Mouse (Mus musculus) ovary, postnatal 36 days (tissue): ENCODE data around the gene Chrna1.

Source experiments
- DNase-seq: peaks from one replicate; pipeline ENCODE4 v3.0.0; 2022; ENCODE audit warnings: low spot score, mixed read lengths

Chrna1 gene

GRCm38 (mm10) chr2:73580166-73580565 is at the start of gene Chrna1:
Gene Chrna1 (minus strand): TSS chr2:73580338.
- DNase-seq, result no peak

- DNase-seq, result no peak
Measured at GRCm38 (mm10) chr2:73618486-73619052, 38.4 kb upstream of the Chrna1 start.

DNA sequence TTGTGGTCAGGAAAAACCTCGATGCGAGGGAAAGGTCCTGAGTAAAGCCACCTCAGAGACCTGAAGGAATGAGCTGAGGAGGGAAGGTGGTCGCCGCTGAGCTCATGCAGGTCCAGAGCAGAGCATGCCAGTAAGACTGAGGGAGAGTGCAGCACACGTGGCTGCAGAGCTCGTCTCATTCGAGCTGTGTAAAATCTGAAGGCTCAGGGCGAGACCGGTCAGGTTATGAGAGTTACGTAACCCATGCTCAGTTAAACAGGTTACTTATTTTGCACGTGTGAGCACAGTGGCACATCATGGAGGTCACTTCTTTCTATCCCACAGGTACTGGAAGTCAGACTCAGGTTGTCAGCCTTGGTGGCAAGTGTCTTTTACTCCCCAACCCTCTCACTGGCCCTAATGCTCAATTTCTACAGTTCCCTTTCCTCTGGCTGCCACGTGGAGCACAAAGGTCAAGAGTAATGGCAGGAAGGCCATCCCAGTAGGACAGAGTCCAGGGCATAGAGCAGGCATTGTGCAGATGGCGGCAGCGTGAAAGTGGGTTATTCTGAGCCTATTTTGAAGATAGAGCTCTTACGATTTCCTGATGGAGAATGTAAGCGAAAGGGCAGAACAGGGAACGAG is 36.4 kb upstream of the Chrna1 start:
- DNase-seq, result no peak

DNA sequence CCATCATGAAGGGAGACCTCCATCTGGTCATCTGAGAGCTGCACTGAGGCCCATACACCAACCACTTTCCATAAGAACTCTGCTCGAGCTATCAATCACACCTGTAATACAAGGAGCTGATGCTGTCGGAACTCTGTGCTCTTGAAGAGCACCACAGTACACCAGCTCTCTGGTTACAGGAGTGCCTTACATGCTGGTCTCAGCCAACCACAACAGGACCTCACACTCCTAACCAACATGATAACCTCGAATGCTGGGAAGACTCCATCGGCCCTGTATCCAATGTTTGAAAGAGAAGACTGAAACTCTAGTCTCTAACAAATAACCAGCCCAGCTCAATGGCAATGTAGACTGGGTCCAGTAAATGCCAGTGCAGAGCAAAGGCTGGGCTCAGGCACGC is 35.3 kb upstream of the Chrna1 start:
- no peak for DNase-seq

DNA sequence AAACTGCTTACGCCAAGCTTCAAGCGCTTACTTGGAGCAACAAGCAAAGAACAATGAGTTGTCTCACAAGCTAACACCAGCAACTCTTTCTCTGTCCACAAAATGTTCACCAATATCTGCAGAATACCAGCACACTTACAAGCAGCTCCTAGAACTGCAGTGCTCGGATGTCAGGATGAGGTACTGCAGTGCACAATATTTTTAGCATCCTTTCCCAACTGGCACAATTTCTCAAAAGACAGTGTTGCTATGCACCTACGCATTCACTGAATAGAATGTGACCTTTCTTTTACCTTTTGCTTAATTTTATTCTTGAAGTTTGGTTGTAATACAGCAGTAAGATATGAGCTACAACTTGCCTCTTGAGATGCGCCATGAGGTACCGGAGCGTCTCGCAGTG is 34.2 kb upstream of the Chrna1 start:
- DNase-seq, result no peak

DNA sequence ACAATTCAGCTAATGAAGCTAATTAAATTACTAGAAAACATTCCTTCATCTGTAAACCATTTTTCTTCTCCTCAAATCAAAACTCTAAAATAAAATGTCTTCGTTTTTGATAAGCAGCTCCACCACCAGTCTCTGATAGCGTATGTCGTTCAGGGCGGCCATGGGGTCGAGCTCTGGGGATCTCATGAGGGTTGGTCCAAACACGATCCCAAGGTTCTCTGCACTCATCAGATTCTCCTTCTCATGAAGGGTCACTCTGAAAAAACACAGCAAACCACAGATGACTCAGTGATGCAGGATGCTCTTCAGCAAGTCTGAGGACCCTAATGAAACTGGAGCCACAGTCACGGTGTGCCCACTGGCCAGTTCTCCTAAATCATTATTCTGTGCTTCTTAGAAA is 32.8 kb upstream of the Chrna1 start:
- no peak for DNase-seq

GRCm38 (mm10) chr2:73612367-73612914 is 32.3 kb upstream of the Chrna1 start:
- no peak for DNase-seq

DNA sequence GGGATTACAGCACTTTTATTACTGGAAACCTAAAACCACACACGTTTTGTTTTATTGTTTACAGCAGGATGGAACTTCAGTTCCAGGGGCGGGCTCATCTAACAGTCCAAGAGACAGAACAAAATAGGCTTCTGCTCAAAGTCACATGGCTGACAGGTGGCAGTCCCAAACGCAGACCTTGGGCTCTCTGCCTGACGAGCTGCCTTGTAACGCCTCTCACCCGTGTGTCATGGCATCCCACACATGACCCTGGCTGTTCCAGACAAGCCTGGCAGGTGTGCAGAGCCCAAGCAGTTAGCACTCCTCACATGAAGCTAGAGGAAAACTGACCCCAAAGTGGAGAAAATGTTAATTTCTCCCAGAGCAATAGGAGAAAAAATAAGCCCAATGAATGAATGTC is 31.7 kb upstream of the Chrna1 start:
- DNase-seq, result no peak

DNA sequence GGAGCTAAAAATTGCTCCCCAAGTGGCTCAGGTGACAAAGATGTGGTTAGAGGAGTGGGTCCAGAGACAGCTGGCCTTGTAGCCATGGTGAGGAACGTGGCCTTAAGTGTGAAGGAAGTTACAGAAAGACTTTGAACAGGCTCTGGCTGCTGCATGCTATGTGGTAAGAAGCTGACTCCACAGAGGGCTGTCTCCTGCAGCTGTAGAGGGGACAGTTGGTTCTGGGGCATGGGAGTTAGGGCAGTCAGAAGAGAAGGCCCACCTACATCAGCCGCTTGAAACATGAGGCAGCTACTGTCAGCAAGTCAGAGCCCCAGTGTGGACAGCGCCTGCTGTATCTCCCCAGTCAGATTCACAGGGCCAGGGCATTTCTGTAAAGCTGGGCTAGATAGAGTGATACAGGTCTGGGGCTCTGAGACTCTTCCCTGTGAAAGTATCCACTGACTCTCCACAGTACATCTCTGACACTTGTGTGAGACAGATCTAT is 29.6 kb upstream of the Chrna1 start:
- DNase-seq, result no peak

DNA sequence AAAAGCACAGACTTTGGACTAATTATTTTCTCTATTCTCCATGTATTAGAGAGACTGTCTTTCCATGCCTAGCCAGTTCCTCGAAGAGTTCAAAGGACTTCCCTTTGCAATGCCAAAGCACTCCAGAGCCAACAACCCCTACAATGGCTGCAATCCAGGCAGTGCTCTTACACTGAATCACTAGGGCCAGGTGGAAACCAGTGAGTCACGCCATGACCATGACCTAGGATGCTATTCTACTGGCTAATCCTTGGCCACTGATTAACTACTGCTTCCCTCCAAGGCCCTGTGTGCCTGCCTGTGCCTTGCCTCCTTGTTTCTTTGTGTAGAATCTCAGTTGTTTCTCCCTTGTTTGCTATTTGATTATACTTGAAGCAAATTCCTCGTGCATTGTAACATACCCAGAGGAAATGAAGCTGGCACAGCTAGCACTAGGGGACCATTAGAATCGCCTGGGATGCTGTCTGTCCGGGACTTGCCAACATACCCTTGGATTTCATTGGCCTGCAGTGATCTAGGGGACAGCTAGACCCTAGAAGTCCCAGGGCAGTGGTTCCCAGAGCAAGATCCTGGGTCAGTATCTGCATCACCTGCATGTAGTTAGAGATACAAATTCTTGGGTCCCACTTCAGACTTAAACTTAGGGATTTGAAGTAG is 29.1 kb upstream of the Chrna1 start:
- no peak for DNase-seq

GRCm38 (mm10) chr2:73608391-73608790 is 28.3 kb upstream of the Chrna1 start:
- DNase-seq, result no peak

GRCm38 (mm10) chr2:73607609-73608008 is 27.5 kb upstream of the Chrna1 start:
- no peak for DNase-seq

DNA sequence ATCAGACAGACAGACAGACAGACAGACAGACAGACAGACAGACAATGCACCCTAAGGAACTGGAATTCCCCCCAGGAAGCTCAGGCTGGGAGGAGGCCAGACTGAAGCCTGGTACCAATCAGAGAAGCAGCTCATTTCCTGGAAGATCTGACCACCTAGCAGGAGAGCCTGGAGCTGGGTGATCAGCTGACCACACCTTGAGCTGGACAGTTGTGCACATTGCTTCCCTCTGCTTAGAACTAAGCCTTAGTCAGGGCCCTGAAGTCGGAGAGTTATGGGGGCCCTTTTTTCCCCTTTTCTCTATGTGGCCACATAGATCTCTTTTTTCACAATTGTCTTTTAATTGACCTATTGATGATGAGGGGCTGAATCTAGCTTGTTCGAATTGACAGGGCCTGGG is 27.0 kb upstream of the Chrna1 start:
- no peak for DNase-seq

GRCm38 (mm10) chr2:73606616-73607015 is 26.5 kb upstream of the Chrna1 start:
- DNase-seq, result no peak

GRCm38 (mm10) chr2:73605077-73605476 is 24.9 kb upstream of the Chrna1 start:
- DNase-seq, result no peak

DNA sequence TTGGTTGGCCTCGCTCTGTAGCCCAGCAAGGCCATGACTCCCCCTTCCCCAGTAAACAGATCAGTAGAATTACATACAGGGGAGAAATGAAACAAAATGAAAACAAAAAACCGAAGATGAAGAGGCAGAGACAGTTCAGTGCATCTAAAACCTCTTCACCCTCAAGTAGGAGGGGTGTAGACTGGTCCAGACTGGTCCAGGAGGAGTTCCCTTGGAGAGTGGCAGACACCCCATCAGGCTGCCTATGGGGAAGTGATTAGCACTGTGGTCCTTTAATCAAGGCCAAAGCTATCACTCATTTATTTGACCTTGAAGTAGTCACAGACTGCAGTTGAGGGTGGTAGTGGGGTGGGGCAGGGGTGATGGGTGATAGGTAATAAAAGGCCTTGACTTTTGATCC is 24.4 kb upstream of the Chrna1 start:
- DNase-seq, result no peak

DNA sequence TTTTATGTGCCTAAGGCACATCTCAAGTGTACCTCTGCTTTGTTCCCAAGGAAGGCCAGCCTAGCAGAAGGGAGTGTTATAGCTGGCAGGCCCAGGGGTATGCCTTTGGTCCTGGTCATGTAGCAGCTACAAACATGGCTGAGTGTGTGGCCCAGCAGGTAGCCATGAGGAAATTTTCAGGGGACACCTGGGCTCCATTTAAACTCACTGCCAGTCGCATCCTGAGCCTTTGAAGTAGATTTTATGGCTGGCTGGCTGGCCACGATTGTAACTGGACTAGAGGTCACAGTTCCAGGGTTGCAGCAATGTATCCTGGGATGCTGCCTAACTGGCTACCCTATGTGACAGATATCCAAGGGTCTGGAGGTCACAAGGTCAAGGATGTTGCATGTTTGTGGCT is 20.5 kb upstream of the Chrna1 start:
- no peak for DNase-seq

DNA sequence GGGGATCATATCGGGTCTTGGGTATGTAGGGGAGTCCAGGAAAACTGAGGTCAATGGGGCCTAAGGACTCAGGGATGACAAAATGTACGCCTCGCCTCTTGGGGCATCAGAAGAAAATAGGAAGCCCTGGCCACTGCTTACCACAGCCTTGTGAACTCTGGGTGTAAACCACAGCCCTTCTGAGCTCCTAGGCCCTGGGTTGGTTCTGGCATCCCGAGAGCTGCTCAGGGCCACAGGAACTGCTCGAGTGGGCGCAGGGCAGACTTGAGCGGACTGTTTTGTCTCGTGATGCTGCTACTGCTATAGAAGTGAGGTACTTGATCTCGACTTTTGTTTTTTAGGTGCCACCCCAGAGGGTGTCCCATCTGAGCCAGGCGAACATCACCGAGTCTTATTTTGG is 17.6 kb upstream of the Chrna1 start:
- no peak for DNase-seq

DNA sequence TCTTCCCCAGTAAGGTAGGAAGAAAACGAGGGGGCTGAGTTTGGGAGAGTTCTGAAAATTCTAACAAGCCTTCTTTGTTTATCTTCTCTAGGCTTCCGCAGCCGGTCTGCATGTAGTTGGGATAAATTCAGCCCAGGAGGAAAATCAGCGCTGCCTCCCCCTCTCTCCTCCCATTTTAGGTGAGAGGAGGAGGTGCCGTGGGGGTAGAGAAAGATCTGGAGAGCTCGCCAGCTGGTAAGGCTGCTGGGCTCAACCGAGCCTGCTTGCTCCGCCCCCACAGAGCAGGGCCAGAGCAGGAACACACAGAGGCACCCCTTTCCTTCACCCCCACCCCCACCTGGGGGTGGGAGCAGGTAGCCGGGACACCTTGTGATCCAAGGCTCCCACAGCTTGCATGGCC is 16.6 kb upstream of the Chrna1 start:
- DNase-seq, result peak; percentile 41

GRCm38 (mm10) chr2:73596326-73596725 is 16.2 kb upstream of the Chrna1 start:
- no peak for DNase-seq

GRCm38 (mm10) chr2:73593101-73593439 is 12.9 kb upstream of the Chrna1 start:
- DNase-seq, result no peak

DNA sequence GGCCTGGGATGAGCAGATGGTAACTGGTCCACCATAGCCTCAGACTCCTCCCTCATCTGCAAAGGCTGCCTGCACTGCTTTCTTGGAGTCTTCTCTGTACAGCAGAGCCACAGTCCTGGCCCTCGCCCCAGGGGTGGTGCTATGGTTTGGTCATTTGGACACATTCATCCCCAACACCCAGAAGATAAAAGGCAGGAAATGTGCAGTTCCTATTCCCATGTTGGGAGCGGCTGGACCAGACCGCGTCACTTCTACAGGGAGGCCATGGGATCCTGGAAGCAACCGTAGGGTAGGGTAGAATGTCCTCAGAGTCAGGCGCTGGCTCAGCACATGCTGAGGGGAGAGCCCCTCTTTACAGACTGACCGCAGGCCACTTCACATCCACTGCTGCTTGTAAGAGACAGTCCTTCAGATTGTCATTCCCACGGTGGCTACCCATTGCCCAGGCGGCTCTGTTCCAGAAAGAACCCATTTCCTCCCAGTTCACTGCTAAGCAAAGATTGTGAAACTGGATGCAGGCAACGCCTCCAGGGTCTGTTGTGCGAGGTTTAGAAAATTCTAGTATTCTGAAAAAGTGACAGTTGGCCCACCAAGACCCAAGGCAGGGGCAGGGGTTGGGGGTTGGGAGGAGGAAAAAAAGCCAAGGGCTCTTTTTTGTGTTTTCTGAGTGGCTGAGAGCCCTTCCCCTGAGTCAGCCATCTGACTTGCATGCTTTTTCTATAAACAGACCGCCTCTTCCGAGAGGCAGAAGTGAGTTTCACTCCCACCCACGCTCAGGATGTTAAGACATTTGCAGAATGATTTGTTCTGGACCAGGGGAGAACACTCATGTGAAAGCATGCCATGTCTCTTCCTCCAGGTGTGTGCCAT is 12.3 kb upstream of the Chrna1 start:
- DNase-seq, result no peak
